Mouse (Mus musculus) forebrain, embryonic 15.5 days (tissue): ENCODE data around the gene Gsta2. TPM values are rescaled to one million over a fixed set of nuclear protein-coding genes. Genes with fewer than 3 reads are reported as not detected.
"Not testable (repeated sequence)": the region's sequence is repeated elsewhere in the genome, so short reads cannot be mapped to it uniquely, and the experiment has no call there.

Experiments used
- ATAC-seq: fragments of 200-750 bp; cut with Nextera tagmentation; replicated peaks from 2 replicates; pipeline ENCODE4 v1.8.0; 2017; ENCODE audit warnings: mild to moderate bottlenecking, moderate TSS enrichment, moderate library complexity
- H3K27ac ChIP-seq: fragments of 300-500 bp; sonication (generic); replicated peaks from 2 replicates; pipeline ENCODE4 v1.5.1; 2015; ENCODE audit warnings: mild to moderate bottlenecking, inconsistent platforms
- H3K27me3 ChIP-seq: fragments of 300-500 bp; sonication (generic); 2 replicates; pipeline ENCODE4 v1.6.1; 2015; ENCODE audit warnings: inconsistent platforms
- H3K36me3 ChIP-seq: fragments of 300-500 bp; sonication (generic); 2 replicates; pipeline ENCODE4 v1.6.1; 2015; ENCODE audit warnings: mild to moderate bottlenecking, inconsistent platforms
- H3K4me1 ChIP-seq: fragments of 300-500 bp; sonication (generic); 2 replicates; pipeline ENCODE4 v1.6.1; 2015; ENCODE audit warnings: inconsistent platforms
- H3K4me2 ChIP-seq: fragments of 300-500 bp; sonication (generic); replicated peaks from 2 replicates; pipeline ENCODE4 v1.6.1; 2015; ENCODE audit warnings: mild to moderate bottlenecking, inconsistent platforms
- H3K4me3 ChIP-seq: fragments of 300-500 bp; sonication (generic); 2 replicates; pipeline ENCODE4 v1.5.1; 2015; ENCODE audit warnings: mild to moderate bottlenecking, inconsistent platforms
- H3K9ac ChIP-seq: fragments of 300-500 bp; sonication (generic); replicated peaks from 2 replicates; pipeline ENCODE4 v1.6.1; 2015; ENCODE audit warnings: mild to moderate bottlenecking, inconsistent platforms
- H3K9me3 ChIP-seq: fragments of 300-500 bp; sonication (generic); 2 replicates; pipeline ENCODE4 v1.6.1; 2016; ENCODE audit warnings: inconsistent platforms
- WGBS: fragments of 180-500 bp; shearing (Covaris S2); methylation state at CpG from one replicate; pipeline ENCODE4 v1.1.7; 2015; ENCODE audit warnings: mixed read lengths; 5-methylcytosine and 5-hydroxymethylcytosine counted together
- polyA plus RNA-seq: library from polyadenylated mRNA; unstranded; fragments of >200 nt; fragmentation: Nextera tagmentation; extraction: Ambion mirVana; gene quantifications from 2 replicates; pipeline ENCODE4 v1.2.1, GENCODE M21; 2015

Gsta2 gene
- polyA plus RNA-seq, 1 experiment from 2014 or later, result not detected

DNA sequence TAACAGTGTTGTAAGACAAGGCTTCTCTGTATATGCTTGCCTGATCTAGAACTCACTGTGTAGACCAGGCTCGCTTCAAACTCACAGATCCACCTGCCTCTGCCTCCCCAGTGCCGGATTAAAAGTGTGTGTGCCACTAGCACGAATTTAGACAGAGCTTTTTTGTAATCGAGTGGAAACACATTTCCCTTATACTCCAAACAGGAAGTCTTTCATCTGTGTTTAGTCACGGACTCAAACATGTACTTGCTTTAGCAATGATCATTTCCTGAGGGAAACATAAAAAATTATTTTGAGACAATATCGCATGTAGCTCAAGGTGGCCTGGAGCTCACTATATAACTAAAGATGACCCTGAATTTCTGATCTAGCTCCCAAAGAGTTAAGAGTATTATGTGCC, 7.8 kb upstream of the Gsta2 start:
- Histone ChIP-seq H3K9me3 (no peaks in the 10 kb centered on the region), H3K27ac (no peak overlapping the region), H3K4me1 (no peaks in the 10 kb centered on the region), H3K4me3 (no peak overlapping the region), H3K27me3 (no peaks in the 10 kb centered on the region), H3K9ac (no peak overlapping the region), H3K36me3 (no peaks in the 10 kb centered on the region), H3K4me2 (no peak overlapping the region)
- WGBS, result 82% methylated on average over 6 of the region's 6 CpGs
- ATAC-seq, result no peak

DNA sequence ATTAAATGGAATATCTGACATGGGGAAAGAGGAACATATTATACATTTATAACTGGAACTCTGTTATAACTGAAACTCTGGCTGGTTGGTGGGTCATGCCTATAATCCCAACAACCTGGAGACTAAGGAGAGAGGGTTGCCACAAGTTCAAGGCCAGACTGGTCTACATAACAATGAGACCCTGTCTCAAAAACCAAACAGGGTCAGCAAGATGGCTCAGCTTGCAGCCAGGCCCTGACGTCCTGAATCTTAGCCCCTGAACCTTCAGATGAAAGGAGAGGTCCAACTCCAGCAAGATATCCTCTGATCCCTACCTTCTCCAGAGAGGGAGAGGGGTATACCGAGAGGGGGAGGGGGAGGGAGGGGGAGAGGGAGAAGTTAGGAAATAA, 4.9 kb upstream of the Gsta2 start:
- Histone ChIP-seq H3K4me3 (no peak overlapping the region), H3K27ac (no peak overlapping the region), H3K9me3 (no peaks in the 10 kb centered on the region), H3K36me3 (no peaks in the 10 kb centered on the region), H3K4me1 (no peaks in the 10 kb centered on the region), H3K4me2 (no peak overlapping the region), H3K9ac (no peak overlapping the region), H3K27me3 (no peaks in the 10 kb centered on the region)
- 17% methylated on average over 2 of the region's 2 CpGs for WGBS
- no peak for ATAC-seq

DNA sequence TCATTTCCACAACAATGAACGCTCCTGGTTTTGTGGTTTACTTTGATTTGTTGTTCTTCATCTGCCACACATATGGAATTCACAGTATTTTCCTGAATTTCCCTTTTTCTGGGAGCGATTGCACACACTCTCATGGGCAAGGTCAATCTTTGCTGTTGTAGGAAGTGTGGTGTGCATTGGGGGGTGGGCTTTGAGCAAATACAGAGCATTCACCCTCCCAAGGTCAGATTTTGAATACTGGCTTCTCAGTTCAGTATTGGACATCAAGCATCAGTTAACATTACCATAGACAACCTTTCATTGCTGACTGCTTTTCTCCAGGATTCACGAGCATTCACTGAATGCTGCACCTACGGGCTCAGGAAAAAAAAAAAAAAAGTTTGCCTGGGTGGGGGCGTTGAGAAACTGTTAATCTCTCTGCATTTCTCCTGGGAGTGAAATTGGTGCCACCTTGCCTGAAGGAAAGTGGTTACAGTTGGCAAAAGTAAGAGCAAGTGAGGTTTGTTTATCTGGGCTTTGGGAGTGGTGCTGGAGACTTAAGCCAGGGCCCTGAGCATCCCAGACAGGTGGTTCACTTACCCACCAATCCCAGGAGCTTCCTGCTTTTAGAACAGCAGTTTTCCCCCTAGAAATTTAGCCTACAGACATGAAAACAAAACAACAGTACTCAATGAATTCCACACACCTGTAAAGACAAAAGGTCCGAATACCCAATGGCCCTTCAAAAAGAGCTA, 4.3 kb upstream of the Gsta2 start:
- Histone ChIP-seq H3K9me3 (no peaks in the 10 kb centered on the region), H3K4me2 (no peak overlapping the region), H3K4me1 (no peaks in the 10 kb centered on the region), H3K36me3 (no peaks in the 10 kb centered on the region), H3K9ac (no peak overlapping the region), H3K4me3 (no peak overlapping the region), H3K27me3 (no peaks in the 10 kb centered on the region), H3K27ac (no peak overlapping the region)
- no peak for ATAC-seq
- WGBS, result 78% methylated on average over 6 of the region's 6 CpGs

DNA sequence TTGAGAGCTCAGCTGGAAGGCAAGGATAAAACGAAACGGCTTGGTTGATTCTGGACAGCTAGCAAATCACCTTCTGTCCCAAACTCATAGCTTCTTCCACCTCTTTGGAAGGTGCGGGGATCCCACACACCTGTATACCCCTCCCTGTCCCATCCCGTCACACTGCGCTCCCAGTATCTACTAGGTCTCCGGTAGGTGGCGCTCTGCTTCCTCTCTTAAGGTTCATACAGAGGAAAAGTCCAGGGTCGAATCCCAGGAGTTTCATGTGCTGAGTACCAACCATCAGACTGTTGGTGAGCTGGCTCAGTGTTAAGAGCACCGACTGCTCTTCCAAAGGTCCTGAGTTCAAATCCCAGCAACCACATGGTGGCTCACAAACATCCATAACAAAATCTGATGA, 2.5 kb upstream of the Gsta2 start:
- Histone ChIP-seq H3K27ac (no peak overlapping the region), H3K9me3 (no peaks in the 10 kb centered on the region), H3K4me1 (no peaks in the 10 kb centered on the region), H3K9ac (no peak overlapping the region), H3K4me2 (no peak overlapping the region), H3K4me3 (no peak overlapping the region), H3K27me3 (no peaks in the 10 kb centered on the region), H3K36me3 (no peaks in the 10 kb centered on the region)
- 16% methylated on average over 9 of the region's 9 CpGs for WGBS
- ATAC-seq, result peak; percentile 46; the same call in 1 of the 2 replicates

DNA sequence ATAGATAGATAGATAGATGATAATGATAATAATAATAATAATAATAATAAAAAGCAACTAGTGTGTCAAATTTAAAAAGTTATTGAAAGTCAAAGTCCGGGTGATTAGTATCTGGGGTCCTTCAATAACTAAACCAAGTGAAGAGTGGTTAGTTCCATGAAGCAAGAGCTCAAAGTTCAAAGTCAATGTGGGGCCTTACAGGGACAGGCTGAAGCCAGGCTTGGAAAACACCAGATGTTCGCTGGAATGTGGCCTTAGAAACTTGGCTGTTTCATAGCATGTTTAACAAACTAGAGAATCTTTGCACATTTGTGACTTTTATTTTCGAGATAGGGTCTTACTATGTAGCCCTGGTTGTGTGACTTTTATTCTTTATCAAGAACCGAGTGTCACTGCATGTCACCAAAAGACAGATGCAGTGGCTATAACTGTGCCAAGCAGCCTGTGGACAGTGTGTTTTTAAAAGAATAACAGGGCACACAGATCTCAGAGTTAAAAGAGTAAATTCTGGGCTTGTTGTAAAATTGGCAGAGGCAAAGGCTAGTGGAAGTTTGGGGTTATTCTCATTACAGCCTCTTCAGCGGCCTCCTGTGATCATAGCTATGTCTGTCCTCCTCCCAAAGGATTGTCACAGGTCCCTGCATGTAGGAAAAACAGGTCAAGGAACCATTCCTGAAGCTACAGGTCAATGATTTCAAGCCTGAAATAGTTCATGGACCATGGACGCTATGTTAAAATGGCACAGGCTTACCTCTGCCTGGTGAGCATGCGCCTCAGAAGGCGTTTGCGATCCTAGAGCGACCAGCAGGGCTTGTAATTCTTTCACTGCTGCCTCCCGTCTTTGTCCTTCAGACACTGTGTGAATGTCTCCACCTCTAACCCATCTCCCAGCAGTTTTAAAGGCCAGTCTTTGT, 666 bp downstream of the Gsta2 start:
- Histone ChIP-seq H3K9ac (no peak overlapping the region), H3K9me3 (no peaks in the 10 kb centered on the region), H3K27ac (no peak overlapping the region), H3K27me3 (no peaks in the 10 kb centered on the region), H3K4me2 (no peak overlapping the region), H3K4me1 (no peaks in the 10 kb centered on the region), H3K36me3 (no peaks in the 10 kb centered on the region), H3K4me3 (no peak overlapping the region)
- 84% methylated on average over 11 of the region's 11 CpGs for WGBS
- ATAC-seq, result no peak

DNA sequence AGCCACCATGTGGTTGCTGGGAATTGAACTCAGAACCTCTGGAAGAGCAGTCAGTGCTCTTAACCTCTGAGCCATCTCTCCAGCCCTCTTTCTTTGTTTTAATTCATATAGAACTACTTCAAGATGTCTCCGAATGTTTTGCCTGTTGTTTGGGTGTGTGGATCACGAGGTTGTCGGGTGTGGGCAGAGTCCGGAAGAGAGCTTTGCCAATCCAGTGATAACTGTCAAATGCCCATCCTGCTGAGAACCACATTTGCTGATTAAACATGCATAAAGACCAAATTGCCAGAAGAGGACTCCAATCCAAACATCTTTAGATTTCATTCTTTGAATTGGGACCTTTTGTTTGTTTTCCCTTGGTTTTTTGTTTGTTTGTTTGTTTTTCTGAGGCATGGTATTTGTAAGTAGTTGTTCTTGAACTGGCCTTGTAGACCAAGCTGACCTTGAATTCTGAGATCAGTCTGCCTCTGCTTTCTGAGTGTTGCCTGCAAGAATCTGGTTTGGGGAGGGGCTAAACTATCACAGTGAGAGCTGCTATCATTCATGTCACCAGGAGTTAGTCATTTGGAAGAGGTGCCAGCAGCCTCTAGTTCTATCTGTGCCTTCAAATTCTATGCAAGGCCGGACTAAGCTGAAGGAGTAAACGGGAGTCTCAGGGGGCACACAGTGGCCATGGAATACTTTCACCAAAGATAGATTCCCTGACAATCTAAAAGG, 3.9 kb downstream of the Gsta2 start:
- Histone ChIP-seq H3K27me3 (no peaks in the 10 kb centered on the region), H3K36me3 (no peaks in the 10 kb centered on the region), H3K9ac (no peak overlapping the region), H3K4me3 (no peak overlapping the region), H3K4me1 (no peaks in the 10 kb centered on the region), H3K9me3 (no peaks in the 10 kb centered on the region), H3K27ac (no peak overlapping the region), H3K4me2 (no peak overlapping the region)
- 82% methylated on average over 6 of the region's 6 CpGs for WGBS
- no peak for ATAC-seq

DNA sequence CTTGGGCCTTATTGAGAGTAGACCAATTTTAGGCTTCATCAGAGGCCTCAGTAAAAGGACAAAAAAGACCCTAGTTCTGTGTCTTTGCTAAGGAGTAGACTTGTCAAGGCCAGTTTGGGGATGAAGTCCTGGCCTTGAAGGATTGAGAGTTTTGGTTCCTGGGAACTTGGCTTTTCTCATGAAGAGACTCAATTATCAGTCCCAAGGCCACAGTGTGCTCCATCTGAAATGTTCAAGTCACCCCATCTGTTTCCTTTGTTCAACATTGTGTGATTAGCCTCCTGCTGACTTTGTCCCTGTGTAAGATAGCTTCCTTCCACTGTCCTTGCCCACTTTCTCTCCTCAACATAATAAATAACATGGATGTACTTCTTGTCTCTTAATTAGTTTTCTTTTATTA, 5.6 kb downstream of the Gsta2 start:
- not testable (repeated sequence) for H3K27me3 ChIP-seq, H3K4me1 ChIP-seq, H3K9ac ChIP-seq, H3K27ac ChIP-seq, H3K4me3 ChIP-seq, H3K4me2 ChIP-seq, ATAC-seq, H3K36me3 ChIP-seq, H3K9me3 ChIP-seq

DNA sequence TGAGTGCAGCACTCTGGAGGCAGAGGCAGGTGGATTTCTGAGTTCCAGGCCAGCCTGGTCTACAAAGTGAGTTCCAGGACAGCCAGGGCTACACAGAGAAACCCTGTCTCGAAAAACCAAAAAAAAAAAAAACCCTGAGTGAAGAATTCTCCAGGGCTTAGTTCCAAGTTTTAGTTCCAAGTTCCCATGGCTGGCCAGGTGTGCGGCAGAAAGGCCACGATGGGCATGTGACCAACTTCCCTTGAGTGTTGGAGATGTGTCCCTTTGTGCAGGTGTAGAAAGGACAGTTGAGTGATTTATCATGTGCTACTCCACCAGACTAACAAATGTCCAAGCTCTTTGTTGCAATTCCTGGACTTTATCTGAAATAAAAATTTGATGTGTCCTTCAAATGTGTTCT, 6.4 kb downstream of the Gsta2 start:
- H3K9ac ChIP-seq, H3K4me1 ChIP-seq, ATAC-seq, H3K27ac ChIP-seq, H3K4me3 ChIP-seq, H3K4me2 ChIP-seq, H3K9me3 ChIP-seq, H3K27me3 ChIP-seq, H3K36me3 ChIP-seq: not testable (repeated sequence)
- WGBS, result 78% methylated on average over 3 of the region's 3 CpGs

DNA sequence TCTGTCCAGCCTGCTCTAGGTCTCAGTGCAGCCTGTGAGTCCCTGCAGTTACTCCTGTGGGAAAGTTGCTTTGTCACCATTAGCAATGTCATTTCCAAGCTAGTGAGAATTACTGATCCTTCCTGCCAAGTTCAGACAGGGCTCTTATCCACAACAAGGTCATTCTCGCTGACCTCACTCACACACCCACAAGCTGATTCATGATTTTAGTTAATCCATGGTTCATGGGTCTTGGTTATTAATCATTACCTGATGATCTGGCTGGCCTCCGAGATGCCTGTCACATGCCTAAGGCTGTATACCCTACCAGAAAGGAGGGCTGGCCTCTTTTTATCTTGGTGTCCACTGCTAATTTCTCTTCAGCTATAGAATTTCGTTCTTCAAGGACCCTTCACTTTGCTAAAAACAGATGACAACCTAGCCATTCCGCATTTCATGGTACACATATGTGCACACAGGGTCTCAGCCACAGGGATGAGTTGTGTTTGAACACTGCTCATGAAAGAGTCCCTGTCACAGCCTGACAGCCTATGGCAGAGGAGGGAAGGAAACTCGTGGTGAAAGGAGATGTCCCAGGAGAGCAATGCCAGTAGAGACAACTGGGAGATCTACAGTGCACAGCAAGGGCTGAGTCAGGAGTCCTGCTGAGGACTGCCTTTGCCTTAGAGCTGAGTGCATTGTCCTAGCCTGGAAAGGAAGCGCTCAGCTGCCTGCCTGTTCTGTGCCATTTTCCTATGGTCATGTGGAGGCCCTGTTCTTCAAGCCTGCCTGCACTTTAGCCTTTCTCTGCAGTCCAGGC, 7.2 kb downstream of the Gsta2 start:
- WGBS, result 75% methylated on average over 6 of the region's 6 CpGs
- not testable (repeated sequence) for H3K27me3 ChIP-seq, H3K4me3 ChIP-seq, ATAC-seq, H3K27ac ChIP-seq, H3K4me1 ChIP-seq, H3K9ac ChIP-seq, H3K4me2 ChIP-seq, H3K9me3 ChIP-seq, H3K36me3 ChIP-seq

DNA sequence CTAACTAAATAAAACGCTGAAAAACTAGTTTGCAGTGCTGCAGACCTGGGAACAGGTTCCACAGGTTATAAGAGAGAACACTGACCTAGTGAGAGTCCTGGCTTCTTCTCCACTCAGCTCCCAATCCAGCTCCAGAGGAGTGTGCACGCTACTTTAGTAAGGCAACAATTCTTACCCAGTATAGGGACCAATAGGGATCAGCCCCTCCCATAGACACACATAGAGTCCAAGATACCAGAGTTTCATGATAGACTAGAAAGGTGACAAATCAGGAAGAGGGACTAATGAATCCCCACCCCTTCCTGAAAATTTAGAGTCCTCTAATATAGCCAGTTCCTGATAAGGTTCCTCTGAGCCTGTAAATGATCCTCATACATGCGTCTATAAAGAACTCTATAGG, 8.6 kb downstream of the Gsta2 start:
- no peaks in the 10 kb centered on the region for H3K4me1 ChIP-seq
- H3K9ac ChIP-seq, result no peak overlapping the region
- ATAC-seq, result no peak
- H3K4me2 ChIP-seq, result no peak overlapping the region
- no peak overlapping the region for H3K4me3 ChIP-seq
- no peaks in the 10 kb centered on the region for H3K36me3 ChIP-seq
- no peaks in the 10 kb centered on the region for H3K9me3 ChIP-seq
- 61% methylated on average over 3 of the region's 3 CpGs for WGBS
- H3K27ac ChIP-seq, result no peak overlapping the region
- H3K27me3 ChIP-seq, result no peaks in the 10 kb centered on the region

DNA sequence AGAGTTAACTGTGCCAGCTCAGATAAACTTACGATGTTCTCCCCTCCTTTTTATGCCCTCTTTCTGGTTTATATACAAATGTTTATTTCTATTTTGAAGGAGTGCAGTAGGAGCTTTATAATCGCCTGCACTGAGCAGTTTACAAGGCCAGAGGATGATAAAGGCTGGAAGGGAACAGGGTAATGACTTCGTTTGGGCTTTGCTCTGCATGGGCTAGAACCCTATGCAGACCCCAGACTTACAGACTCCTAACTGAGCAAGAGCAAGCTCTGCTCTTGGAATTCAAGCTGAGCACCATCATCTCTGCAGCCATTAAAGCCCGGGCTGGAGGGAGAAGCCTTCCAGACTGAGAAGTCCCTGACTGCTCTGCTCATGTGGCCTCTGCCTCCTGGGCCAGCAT, 10.4 kb downstream of the Gsta2 start:
- ATAC-seq, H3K4me1 ChIP-seq, H3K4me3 ChIP-seq: not testable (repeated sequence)

DNA sequence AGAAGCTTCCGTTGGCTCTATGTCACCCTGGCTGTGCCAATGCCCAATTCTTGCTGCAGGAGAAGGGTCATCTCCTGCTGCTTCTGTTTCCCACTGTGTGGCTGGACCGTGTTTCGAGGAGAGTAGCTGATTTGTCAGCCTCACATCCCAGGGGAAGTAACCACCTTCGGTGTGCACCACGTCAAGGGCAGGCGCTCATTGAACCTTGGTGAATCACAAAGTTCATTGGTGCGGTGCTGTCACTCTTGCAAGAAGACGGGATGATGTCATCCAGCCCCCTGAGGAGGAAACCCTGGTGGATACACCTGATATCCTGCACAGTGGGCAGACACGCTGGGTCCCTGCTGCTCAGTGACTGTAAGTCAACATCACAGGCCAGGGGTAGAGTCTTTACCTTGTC, 12.5 kb downstream of the Gsta2 start:
- not testable (repeated sequence) for H3K36me3 ChIP-seq, ATAC-seq
- 86% methylated on average over 9 of the region's 9 CpGs for WGBS

More for the DNA sequence above, 10.4 kb downstream of the Gsta2 start:
- not testable (repeated sequence) for H3K27ac ChIP-seq, H3K4me2 ChIP-seq, H3K9me3 ChIP-seq, H3K27me3 ChIP-seq, H3K9ac ChIP-seq, H3K36me3 ChIP-seq
- 65% methylated on average over 4 of the region's 4 CpGs for WGBS

More for the DNA sequence above, 12.5 kb downstream of the Gsta2 start:
- not testable (repeated sequence) for H3K27me3 ChIP-seq, H3K4me3 ChIP-seq, H3K27ac ChIP-seq, H3K4me2 ChIP-seq, H3K9ac ChIP-seq, H3K4me1 ChIP-seq, H3K9me3 ChIP-seq
